Mouse (Mus musculus) cerebellum, adult 11 months (tissue): ENCODE results near the gene Napa.
A peak's percentile ranks its signal among the peaks of the same experiment; 100 is the strongest.

Source experiments
- DNase-seq: peaks from one replicate; pipeline ENCODE4 v3.0.0; 2022

Napa gene

DNA sequence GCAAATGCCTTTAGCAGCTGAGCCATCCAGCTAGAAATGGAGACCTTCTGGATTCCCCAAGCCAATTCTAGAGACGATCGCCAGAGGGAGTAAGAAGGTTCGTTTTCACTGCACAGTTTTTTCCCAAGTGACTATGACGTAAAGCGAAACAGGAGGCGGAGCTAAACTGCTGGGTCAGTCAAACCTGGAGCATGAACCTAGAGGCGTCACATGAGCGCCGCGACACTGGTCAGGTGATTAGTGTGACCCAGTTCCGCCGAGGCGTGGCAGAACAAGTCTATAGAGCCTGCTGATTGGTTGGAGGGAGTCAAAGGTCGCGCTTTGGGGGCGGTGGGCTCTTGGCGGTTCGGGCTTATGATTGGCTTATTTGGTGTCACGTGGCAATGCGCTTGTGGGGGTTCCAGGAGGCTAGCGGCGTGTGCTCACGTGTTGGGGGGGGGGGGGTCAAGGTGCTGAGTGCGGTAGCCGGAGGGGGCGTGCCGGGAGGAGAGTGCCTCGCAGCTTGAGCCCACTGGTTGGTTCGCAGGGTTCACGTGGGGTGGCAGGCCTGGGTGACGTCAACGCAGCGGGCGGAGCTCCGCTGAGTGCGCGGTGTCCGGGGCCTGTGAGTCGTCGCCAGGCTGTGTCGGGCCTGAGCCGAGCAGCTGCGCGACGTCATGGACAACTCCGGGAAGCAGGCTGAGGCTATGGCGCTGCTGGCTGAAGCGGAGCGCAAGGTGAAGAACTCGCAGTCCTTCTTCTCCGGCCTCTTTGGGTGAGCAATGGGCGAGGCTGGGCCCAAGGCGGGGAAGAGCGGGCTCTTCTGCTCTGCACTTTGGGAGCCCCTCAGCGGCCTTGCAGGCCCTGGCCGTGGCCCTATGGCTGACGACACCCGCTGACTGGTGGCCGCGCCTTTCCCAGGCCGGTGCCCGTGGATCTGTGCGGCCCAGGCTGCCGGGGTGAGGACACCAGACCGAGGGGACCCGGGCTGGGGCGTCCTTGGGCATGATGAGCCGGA lies at the start of gene Napa:
TSS of gene Napa (plus strand) at position 438 of the 997 bp plus-strand sequence.
- peak; percentile 99 for DNase-seq

DNA sequence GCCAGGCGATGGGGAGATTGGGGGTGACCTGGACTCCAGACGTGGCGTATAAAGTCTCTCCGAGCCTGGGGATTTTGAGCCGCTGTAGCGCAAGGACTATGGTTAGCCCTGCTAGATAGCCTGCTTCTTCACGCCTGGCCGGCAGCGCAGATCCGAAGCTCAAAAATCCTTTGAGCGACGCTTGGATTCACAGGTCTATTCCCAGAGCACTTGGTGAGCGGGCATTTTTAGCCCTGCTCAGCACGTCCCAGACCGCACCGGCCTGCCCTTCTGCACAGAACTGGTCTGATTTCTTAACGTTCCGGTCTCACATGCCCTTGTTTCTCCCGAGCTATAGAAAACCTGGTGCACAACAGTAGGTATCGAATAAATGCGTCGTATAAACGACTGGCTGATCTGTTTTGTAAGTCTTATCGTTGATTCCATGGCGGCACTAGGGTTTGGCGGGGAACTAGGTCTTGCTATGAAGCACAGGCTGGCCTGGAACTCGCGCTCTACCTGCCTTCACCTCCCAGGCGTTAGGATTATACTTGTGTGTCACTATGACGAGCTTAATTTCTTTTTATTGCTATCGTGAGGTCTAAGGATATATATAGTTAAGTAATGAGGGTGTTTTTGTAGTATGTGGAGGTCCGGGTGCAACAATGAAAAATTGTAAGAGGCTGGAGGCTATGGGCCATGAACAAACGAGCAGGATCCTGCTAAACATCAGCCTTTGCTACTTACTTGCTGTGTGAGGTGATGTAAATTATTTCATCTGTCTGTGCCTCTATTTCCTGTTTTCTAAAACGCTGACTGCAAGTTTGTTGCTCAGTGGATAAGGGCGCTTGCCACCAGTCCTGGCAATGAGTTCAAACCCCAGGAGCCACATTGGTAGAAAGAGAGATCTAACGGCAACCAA lies 49.3 kb upstream of the Napa start:
- DNase-seq, result peak; percentile 47

DNA sequence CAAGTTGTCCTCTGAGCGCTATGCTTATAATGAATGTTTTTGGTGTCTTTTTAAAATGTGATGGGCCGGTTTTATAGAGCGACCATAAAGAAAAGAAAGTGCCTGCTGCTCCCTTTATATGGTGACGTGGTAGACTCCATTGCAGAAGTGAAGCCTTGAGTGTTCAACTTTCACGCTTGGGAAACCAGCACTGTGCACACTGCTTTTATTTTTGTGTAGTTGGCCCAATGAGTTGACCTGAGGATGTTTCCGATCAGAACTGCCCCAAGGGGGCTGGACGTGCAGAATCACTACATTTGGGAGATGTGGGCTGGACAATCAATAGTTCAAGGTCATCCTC lies 48.7 kb upstream of the Napa start:
- no peak for DNase-seq

DNA sequence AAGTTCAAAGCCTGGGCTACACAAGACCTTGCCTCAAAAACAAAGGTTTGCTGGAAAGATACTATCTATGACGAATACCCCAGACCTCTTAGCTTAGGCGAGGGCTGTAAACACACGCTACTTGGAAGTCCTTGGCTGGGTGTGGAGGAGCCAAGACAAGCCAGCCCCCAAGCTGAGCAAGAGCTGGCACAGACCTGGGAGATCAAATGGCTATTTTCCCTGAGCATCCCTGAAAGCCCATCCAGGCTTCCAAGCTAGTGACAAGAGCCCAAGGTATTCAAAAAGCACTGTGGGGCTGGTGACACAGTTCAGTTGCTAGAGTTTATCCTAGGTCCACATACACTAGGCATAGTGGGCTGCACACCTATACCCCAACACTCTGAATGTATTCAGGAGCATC lies 47.7 kb upstream of the Napa start:
- DNase-seq, result no peak

DNA sequence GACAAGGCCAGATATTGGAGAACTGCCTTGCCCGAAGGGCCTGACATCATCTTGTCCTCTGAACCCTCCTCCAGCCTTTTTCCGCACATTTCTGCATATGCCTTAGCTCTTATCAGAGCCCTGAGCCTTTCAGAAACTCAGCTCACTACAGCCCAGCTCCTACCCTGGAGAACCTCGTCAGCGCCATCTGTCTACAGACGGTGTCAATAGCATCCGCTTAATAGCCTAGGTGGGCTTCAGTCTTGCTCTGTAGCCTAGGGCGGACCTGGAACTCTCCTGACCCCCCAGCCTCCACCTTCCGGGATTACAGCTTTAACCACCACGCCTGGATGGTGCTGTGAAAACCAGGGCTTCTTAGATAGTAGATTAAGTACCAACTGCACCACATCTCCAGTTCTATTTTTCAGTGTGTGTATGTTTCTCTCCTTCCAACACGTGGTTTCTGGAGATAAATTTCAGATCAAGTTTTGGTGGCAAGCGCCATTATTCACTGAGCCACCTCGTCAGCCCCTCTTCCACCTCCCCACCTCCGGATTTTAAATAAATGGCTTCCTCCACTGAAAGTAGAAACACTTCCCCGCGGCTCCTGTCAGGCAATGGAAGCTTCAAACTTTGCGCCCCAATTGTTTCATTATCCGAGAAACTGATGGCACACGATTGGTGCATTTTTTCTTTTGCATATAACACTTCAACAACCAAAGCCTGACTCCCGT lies 46.2 kb upstream of the Napa start:
- peak; percentile 64 for DNase-seq

DNA sequence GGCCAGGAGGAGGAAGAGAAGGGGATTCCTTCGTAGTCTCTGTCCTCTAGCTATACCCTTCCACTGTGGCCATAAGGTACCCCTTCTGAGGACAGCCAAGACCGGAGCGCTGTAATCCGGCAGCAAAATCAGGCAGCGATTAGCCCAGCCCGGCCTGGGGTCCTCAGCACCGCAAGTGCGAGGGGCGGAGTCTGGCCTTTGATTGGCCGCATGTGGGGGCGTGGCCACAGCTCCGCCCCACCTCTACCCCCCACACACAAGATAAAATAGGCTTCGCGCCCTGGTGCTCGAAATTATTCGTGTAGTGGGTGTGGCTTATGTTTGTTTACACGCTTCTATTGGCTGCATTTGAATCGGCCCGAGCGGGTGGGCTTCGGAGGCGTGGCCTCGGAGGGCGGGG lies 45.6 kb upstream of the Napa start:
- DNase-seq, result peak; percentile 89

DNA sequence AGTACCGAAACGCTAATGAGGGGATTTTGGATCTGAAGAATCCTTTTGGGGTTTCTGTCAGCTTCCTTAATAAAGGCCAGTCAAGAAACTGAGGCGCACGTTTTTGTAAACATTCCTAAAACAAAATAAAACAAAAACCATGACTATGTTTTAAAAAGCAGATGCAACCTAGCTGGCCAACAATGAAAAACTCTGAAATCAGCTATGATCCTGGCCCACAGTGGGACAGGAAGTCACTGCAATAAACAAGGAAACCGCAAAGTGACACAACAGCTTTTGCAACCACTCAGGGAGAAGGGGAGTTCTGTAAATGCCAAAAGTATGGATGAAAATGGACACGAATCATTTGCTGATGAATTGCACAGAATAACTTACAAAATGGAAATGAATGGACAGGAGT lies 45.2 kb upstream of the Napa start:
- no peak for DNase-seq

DNA sequence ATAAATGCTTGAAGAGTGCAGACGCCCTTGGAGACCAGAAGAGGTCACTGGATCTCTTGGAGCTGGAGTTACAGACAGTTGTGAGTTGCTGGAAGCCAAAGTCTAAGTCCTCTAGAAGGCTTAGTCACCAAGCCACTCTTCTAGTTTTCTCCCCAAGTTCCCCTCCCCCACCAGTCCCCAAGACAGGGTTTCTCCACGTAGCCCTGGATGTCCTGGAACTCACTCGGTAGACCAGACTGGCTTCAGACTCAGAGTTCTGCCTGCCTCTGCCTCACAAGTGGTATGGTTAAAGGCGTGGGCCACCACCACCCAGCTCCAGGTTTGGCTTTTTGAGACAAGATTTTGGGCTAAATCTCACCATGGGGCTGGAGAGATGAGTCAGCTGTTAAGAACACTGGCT lies 43.3 kb upstream of the Napa start:
- DNase-seq, result no peak

DNA sequence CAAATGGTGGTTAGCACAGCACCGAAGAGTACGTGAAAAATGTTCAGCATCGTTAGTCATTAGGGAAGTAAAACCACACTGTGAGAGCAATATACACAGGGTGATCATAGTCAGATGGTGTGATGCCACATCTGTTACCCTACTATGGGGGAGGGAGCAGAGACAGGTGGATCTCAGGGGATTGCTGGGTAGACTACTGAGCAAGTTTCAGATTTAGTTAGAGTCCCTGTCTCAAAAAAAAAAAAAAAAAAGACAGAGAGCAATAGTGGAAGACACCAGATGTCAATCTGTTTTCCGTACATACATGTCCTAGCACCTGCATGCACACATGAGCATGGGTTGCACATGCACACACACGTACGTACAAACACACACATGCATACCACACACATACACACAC lies 42.6 kb upstream of the Napa start:
- DNase-seq, result no peak

DNA sequence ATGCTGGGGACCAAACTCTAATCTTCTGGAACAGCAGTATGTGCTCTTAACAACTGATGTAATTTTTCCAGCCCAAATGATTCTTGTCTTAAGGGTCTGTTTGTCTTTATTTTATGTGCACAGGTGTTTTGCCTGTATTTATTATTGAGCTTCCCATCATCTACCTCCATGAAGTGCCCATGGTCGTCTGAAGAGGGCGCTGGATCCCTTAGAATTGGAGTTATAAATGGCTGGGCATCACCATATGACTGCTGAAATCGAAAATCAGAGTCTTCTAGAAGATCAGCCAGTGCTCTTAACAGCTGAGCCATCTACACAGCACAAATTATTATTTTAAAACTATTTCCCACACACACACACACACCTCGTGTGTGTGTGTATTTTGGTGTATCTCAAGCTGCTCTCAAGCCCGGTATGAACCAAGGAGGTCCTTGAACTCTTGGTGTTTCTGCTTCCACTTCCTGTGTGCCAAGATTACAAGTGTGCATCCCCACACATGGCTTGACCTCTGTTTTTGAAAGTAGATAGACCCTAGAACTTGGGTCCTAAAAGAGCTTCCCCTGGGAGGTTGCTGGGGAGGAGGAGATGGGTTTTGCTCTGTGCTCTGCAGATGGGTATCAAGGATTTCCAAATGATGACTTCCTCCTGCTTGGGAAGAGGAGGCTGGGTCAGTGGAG lies 41.7 kb upstream of the Napa start:
- DNase-seq, result peak; percentile 60

DNA sequence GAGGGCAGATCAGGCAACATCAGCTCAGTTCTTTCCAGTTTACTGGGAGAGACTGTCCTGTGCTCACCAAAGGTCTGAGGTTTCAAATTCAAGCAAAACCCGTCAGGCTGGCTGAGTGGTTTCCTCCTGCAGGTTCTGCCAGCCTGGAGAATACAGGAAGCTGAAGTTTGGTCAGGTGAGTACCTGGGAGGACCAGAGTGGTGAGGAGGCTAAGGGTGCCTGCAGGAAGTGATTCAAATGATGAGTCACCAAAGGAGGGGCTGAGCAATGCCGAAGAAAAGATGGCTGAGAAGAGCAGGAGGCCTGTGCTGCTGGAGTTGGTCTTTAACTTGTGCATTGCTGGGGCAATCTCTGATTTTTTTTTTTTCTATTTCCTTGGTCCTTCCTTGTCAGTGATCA lies 41.1 kb upstream of the Napa start:
- DNase-seq, result no peak

DNA sequence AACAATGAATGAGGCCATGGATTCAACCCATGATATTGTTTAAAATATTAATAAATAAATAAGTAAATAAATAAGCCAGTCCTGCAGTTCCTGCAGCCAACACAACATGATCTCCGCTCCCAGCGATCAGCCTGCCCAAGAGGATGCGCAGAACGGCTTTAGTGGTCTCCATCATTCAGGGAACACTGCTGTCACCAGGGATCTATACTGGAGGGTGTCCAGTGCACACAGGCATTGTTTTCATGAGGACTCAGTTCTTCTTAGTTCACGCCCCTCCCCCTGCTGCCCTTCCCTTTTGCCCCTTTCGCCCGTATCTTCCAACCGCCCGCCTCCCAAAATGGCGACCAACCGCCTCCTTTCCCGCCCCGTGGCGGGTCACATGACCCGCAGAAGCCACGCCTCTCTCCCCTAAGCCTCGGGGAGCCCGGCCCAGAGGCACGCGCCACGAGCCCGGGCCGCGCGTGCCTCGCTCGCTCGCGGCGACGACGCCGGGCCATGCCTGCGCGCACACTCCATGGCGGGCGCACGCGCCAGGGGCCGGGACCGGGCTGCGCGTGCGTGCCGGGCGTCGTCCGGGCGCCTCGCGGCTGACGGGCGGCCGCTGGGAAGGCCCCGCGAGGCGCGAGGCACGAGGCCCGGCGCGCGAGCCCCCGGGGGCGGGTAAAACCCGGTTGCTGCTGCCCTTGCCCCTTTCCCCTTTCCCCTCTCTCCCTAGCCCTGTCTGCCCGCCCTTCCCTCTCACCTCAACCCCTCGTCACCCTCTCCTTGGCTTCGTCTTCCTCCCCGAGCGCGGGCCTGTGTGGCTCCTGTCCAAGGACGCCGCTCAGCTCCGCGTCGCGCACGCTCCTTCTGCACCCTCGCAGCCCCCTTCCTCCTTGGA lies 36.8 kb upstream of the Napa start, which contains the start of gene Zfp541:
TSS of gene Zfp541 (plus strand) at position 596 of the 880 bp plus-strand sequence.
- DNase-seq, result no peak

DNA sequence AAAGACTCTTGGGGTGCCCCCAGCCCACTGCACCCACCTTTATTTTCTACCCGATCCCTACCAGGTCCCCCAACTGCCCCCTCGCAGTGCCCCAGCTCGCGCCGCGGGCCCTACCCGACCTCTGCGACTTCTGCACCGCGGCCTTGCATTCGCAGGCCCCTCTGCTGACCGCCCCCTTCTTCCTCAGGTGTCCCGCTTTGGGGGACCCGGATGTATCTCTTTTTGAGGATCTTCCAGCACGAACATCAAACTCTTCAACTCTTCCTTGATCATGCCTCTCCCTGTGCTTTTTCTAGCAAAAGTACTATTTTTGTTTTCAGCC lies 36.2 kb upstream of the Napa start:
- DNase-seq, result no peak

DNA sequence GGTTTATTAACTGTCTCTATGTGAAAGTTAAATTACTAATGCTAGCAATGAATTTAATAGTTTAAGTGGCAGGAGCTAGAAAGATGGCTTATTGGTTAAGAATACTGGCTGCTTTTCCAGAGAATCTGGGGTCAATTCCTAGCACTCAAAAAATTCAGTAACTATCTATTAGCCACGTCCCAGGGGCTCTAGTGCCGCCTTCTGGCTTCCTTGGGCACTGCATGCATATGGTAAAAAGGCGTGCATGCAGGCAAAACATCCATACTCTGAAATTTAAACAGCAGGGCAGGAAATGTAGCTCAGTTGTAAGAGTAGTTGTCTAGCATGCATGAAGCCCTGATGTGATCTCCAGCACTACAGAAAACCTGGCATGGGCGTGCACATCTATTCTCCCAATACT lies 34.8 kb upstream of the Napa start:
- no peak for DNase-seq

DNA sequence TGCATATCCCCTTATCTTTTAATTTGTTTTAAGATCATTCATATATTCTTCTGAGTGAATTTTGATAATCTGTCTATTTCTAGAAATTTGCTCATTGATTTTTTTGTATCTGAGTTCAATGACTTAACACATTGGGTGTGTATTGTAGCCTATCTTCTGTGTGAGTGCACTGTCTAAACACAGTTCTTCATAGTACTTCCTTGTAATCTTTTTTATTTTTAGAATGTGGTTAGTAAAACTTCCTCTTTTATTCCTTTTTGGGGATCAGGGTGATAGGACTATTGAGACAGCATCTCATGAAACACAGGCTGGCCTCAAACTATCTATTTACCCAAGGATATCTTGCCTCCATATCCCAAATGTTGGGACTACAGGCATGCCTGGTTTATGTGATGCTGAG lies 27.4 kb upstream of the Napa start:
- DNase-seq, result no peak

DNA sequence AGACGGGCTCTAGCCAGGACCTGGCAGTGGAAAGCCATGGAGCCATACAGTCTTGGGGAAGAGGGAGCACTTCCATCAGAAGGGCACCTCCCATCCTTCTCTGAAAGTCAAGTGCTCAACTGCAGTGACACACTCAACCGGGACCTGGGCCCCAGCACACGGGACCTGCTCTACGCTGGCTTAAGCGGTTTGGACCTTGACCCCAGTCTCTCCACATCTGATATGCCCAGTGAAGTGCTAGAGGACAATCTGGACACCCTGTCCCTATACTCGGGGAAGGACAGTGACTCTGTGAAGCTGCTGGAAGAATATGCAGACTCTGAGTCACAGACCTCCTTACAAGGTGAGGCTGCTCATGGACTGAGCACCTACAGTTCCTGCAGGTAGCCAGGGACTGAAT lies 26.4 kb upstream of the Napa start:
- no peak for DNase-seq

DNA sequence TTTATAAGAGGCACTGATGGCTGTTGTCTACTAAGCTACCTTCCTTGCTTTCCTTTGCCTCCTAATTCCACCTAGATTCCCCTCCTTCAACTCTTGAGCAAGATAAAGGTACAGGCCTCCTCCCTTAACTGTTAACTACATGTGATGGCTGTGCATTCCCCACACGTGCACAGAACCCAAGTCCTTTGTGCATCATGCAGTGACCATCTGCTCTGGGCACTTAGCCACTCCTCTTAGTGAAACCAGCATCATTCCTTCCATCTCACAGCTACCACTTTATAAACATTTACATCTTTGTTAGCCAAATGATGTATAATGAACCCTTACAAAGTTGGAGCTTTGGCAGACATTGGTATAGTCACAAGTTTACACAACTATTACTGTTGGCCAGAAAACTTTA lies 18.3 kb upstream of the Napa start:
- DNase-seq, result no peak

DNA sequence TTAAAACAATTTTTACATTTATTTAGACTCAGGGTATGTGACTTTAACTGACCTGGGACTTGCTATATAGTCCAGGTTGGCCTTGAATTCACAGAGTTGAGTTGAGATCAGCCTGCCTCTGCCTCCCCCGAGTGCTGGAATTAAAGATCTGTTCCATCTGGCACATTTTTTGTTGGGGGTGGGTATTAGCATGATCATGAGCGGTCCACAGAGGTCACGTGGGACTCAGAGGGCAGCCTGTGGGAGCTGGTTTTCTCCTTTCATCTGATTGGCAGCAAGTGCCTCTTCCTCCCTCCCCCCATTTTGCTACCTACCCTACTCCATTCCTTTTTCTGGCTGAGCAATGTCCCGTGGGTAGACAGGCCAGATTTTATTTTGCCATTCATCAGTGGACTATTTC lies 17.7 kb upstream of the Napa start:
- no peak for DNase-seq

DNA sequence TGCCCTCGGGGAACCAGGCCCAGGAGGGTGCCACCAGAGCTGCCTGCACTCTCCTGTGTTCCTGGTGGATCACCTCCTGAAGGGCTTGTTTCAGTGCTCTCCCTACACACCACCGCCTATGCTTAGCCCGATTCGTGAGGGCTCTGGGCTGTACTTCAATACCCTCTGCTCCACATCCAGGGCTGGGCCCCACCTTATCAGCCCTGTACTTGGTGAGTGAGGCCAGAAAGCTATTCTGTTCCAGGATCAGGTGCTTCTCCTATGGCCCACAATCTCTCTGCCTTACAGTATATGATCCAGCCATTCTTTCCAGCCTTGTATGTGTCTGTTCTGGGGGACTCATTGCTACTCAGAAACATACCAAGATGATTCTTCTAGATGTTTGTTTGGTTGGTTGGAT lies 14.9 kb upstream of the Napa start:
- DNase-seq, result no peak

DNA sequence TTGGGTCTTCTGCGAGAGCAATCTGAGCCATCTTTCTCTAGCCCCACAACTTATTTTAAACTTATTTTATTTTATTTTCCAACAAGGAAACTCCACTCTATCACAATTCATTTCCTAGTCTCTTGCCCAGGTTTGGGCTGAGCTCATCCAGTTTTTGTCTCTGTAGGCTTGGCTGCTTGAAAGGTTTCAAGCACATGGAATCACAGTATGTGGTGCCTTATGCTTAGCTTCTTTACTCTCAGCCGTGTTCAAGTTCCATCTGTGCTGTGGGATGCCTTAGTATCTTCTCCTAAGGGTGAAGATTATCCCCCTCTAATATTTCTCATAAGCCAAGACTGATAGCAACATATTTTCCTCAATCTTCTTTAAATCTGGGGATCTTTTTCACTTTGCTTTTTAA lies 10.7 kb upstream of the Napa start:
- no peak for DNase-seq

DNA sequence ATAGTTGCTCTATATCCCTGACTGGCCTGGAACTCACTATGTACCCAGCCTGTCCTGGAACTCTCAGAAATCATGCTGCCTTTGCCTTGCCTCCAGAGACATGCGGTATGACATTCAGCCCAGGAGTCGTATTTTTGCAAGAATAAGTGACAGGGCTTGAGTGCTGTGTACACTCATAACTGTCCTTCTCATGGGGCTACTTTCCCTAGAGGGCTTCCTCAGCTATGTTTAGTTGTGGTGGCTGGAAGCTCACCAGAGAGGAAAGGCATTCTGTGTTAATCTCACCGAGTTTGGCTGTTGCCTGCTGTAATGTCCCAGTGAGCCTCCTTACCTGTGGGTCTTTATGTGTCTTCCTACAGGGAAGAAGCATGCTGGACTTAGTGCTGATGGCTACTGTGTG lies 3.7 kb upstream of the Napa start:
- no peak for DNase-seq

DNA sequence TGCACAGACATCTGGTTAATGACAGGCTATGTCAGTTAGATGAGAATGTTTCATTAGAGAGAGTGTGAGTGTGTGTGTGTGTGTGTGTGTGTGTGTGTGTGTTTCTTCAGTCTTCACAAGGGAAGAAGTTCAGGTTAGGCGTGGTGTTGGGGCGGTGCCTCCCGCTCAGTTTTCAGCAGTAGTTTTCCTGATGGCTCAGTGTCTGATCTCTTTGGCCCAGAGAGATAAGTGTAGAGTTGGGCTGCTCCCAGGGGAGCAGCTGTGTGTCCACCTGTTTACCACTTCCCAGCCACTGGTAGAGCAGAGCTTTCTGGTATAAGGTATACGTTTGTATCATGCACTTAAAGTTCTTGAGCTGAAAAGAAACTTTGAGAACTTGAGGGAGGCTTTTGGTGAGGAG lies 1.6 kb downstream of the Napa start:
- no peak for DNase-seq
